Mouse (Mus musculus) embryonic facial prominence, embryonic 11.5 days (tissue): ENCODE measurements around the gene Grn. TPM values are rescaled to one million over a fixed set of nuclear protein-coding genes. Genes with fewer than 3 reads are reported as not detected.
"Not testable (repeated sequence)": the region's sequence is repeated elsewhere in the genome, so short reads cannot be mapped to it uniquely, and the experiment has no call there.

Source experiments
- ATAC-seq: fragments of 200-750 bp; cut with Nextera tagmentation; replicated peaks from 2 replicates; pipeline ENCODE4 v1.8.0; 2017; ENCODE audit warnings: low read depth; ENCODE audit not compliant: insufficient number of reproducible peaks, low FRiP score, low TSS enrichment
- DNase-seq: peaks from one replicate; pipeline ENCODE4 v3.0.0-alpha.2; 2015; ENCODE audit warnings: low spot score
- H3K27ac ChIP-seq: fragments of 300-500 bp; sonication (generic); replicated peaks from 2 replicates; pipeline ENCODE4 v1.5.1; 2014; ENCODE audit warnings: mild to moderate bottlenecking, low read depth, low read length, control low read depth
- H3K27me3 ChIP-seq: fragments of 300-500 bp; sonication (generic); 2 replicates; pipeline ENCODE4 v1.6.1; 2014; ENCODE audit warnings: mild to moderate bottlenecking, low read length, moderate library complexity, mixed read lengths; ENCODE audit not compliant: control insufficient read depth, insufficient read depth
- H3K36me3 ChIP-seq: fragments of 300-500 bp; sonication (generic); replicated peaks from 2 replicates; pipeline ENCODE4 v1.6.1; 2014; ENCODE audit warnings: low read depth, mild to moderate bottlenecking, low read length, moderate library complexity, mixed read lengths; ENCODE audit not compliant: control insufficient read depth, insufficient read depth
- H3K4me1 ChIP-seq: fragments of 300-500 bp; sonication (generic); 2 replicates; pipeline ENCODE4 v1.6.1; 2014; ENCODE audit warnings: low read length, mixed read lengths; ENCODE audit not compliant: control insufficient read depth, insufficient read depth
- H3K4me2 ChIP-seq: fragments of 300-500 bp; sonication (generic); 2 replicates; pipeline ENCODE4 v1.6.1; 2014; ENCODE audit warnings: low read depth, mild to moderate bottlenecking, control low read depth, low read length, moderate library complexity
- H3K4me3 ChIP-seq: fragments of 300-500 bp; sonication (generic); 2 replicates; pipeline ENCODE4 v1.5.1; 2014; ENCODE audit warnings: low read depth, low read length, control low read depth
- H3K9ac ChIP-seq: fragments of 300-500 bp; sonication (generic); replicated peaks from 2 replicates; pipeline ENCODE4 v1.6.1; 2014; ENCODE audit warnings: mild to moderate bottlenecking, control low read depth, low read length
- H3K9me3 ChIP-seq: fragments of 300-500 bp; sonication (generic); replicated peaks from 2 replicates; pipeline ENCODE4 v1.6.1; 2016; ENCODE audit warnings: mild to moderate bottlenecking, low read length, inconsistent platforms, mixed read lengths; ENCODE audit not compliant: control insufficient read depth
- WGBS: fragments of 180-500 bp; shearing (Covaris S2); extraction: QIAGEN DNeasy Blood & Tissue Kit; methylation state at CpG from one replicate; pipeline ENCODE4 v1.1.7; 2014; 5-methylcytosine and 5-hydroxymethylcytosine counted together
- polyA plus RNA-seq: library from polyadenylated mRNA; unstranded; fragments of >200 nt; fragmentation: Nextera tagmentation; extraction: Ambion mirVana; gene quantifications from 2 replicates; pipeline ENCODE4 v1.2.1, GENCODE M21; 2014

Grn gene
- polyA plus RNA-seq, 1 experiment from 2014 or later, result 38.8 TPM

DNA sequence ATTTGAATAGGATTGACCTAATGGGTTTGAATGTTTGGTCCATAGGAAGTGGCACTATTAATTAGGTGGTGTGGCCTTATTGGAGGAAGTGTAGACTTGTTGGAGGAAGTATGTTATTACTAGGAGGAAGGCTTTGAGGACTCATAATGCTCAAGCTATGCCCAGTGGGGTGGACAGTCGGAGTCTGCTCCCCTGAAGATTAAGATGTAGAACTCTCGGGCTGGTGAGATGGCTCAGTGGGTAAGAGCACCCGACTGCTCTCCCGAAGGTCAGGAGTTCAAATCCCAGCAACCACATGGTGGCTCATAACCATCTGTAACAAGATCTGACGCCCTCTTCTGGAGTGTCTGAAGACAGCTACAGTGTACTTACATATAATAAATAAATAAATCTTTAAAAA is 40.7 kb upstream of the Grn start:
- not testable (repeated sequence) for H3K27ac ChIP-seq, ATAC-seq, H3K27me3 ChIP-seq, H3K4me2 ChIP-seq, H3K4me3 ChIP-seq, H3K9ac ChIP-seq, H3K4me1 ChIP-seq, H3K36me3 ChIP-seq, DNase-seq, H3K9me3 ChIP-seq
- 94% methylated on average over 4 of the region's 5 CpGs for WGBS

GRCm38 (mm10) chr11:102392441-102393237 is 37.5 kb upstream of the Grn start:
- Histone ChIP-seq H3K36me3 (no peaks in the 10 kb centered on the region), H3K4me2 (peak overlapping the region; percentile 95), H3K27me3 (no peaks in the 10 kb centered on the region), H3K27ac (no peak overlapping the region; the same call in 1 of the 2 replicates), H3K4me1 (peaks cover 4% of the 10 kb centered on the region; the same call in 1 of the 2 replicates), H3K9ac (0 out of 2 replicates have a peak overlapping the region, but pooled peaks have one; percentile 13), H3K9me3 (no peaks in the 10 kb centered on the region), H3K4me3 (peak overlapping the region; percentile 46)
- 18% methylated on average over 15 of the region's 15 CpGs for WGBS
- ATAC-seq, result peak; percentile 45
- no peak for DNase-seq

- peak within 1 kb of the TSS; percentile 20; the same call in 1 of the 2 replicates for H3K27ac ChIP-seq
- peak within 1 kb of the TSS; percentile 46 for H3K4me3 ChIP-seq
- peak within 1 kb of the TSS; percentile 95 for H3K4me2 ChIP-seq
- WGBS, result 1% methylated on average over 31 of the region's 34 CpGs
- H3K36me3 ChIP-seq, result no peaks in the 10 kb centered on the region
- peak; percentile 95 for DNase-seq
- H3K9me3 ChIP-seq, result no peaks in the 10 kb centered on the region
- peak within 1 kb of the TSS; percentile 50 for H3K9ac ChIP-seq
- peaks cover 4% of the 10 kb centered on the region; the same call in 1 of the 2 replicates for H3K4me1 ChIP-seq
- H3K27me3 ChIP-seq, result peaks cover 5% of the 10 kb centered on the region; the same call in 1 of the 2 replicates
- ATAC-seq, result peak; percentile 77
These were observed 36.9 kb upstream of the Grn start, which contains the start of gene Rundc3a for GRCm38 (mm10) chr11:102393238-102393634. Gene Rundc3a, plus strand, starts transcription at chr11:102393403.

DNA sequence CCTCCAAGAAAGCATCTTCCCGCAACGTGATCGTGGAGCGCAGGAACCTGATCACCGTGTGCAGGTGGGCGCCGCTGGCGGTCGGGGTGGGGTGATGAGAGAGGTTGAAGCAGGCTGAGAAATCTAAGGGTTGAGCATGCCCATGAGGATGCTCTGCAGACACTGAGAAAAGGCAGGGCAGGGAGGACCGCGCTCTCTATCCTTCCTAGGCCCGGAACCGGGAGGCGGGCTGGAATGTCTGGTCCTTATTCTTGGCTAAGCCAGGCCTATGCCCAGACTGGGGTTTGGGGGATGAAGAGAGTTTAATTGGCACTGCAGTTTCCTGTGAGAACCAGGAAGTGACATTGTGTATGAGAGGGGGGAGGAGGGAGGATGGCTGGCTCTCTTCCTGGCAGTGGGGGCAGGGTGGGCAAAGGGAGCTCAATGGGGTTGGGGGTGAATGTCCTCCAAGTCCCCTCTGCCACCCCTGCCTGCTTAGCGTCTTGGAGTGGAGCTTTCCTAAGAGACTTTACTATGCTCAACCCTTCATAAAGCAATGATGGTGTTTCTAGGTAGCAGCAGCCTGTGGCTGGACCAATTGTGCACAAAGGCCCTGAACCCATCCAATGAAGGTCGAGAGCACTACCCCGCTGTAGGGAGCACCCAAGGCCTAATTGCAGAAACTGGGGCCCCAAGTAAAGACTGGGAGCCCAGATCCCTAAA is 36.2 kb upstream of the Grn start:
- H3K4me3 ChIP-seq, result peak overlapping the region; percentile 46
- ATAC-seq, result 0 out of 2 replicates have a peak, but pooled peaks have one; percentile 24
- no peaks in the 10 kb centered on the region for H3K36me3 ChIP-seq
- peaks cover 5% of the 10 kb centered on the region; the same call in 1 of the 2 replicates for H3K27me3 ChIP-seq
- WGBS, result 6% methylated on average over 17 of the region's 17 CpGs
- no peak for DNase-seq
- no peaks in the 10 kb centered on the region for H3K9me3 ChIP-seq
- H3K9ac ChIP-seq, result peak overlapping the region; percentile 50
- peaks cover 4% of the 10 kb centered on the region; the same call in 1 of the 2 replicates for H3K4me1 ChIP-seq
- 0 out of 2 replicates have a peak overlapping the region, but pooled peaks have one; percentile 20 for H3K27ac ChIP-seq
- H3K4me2 ChIP-seq, result peak overlapping the region; percentile 95

GRCm38 (mm10) chr11:102394421-102395124 is 35.5 kb upstream of the Grn start:
- no peak for DNase-seq
- no peaks in the 10 kb centered on the region for H3K36me3 ChIP-seq
- no peaks in the 10 kb centered on the region for H3K9me3 ChIP-seq
- H3K27me3 ChIP-seq, result peaks cover 11% of the 10 kb centered on the region
- WGBS, result 82% methylated on average over 9 of the region's 9 CpGs
- no peak overlapping the region for H3K27ac ChIP-seq
- no peak overlapping the region for H3K9ac ChIP-seq
- H3K4me3 ChIP-seq, result no peak overlapping the region
- H3K4me2 ChIP-seq, result peak overlapping the region; percentile 10; the same call in 1 of the 2 replicates
- no peak for ATAC-seq
- peaks cover 5% of the 10 kb centered on the region for H3K4me1 ChIP-seq

- Histone ChIP-seq H3K27me3 (peaks cover 17% of the 10 kb centered on the region), H3K4me1 (peaks cover 8% of the 10 kb centered on the region)
- 8% methylated on average over 5 of the region's 5 CpGs for WGBS
These were observed 34.9 kb upstream of the Grn start for GRCm38 (mm10) chr11:102395250-102395649.

DNA sequence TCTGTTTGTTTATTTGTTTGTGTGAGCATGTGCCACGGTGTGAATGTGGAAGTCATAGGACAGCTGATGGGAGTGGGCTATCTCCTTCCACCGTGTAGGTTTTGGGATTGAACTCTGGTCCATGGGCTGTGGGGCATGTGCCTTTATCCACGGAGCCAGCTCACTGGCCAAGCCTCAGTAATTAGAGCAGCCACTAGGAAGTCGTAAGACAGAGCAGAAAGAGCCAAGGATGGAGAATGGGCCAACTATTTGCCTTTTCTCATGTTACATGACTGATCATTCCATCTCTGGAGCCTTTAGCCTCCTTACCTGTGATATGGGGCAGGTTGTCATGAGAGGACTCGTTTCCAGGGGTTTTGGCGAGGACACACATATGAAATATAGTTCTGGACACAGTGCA is 33.9 kb upstream of the Grn start:
- WGBS, result 59% methylated on average over 6 of the region's 6 CpGs
- H3K9ac ChIP-seq, result no peak overlapping the region
- no peak overlapping the region for H3K4me2 ChIP-seq
- H3K9me3 ChIP-seq, result no peaks in the 10 kb centered on the region
- H3K36me3 ChIP-seq, result no peaks in the 10 kb centered on the region
- DNase-seq, result no peak
- peaks cover 21% of the 10 kb centered on the region for H3K27me3 ChIP-seq
- no peak overlapping the region for H3K27ac ChIP-seq
- no peak overlapping the region for H3K4me3 ChIP-seq
- peaks cover 8% of the 10 kb centered on the region for H3K4me1 ChIP-seq
- no peak for ATAC-seq

More at GRCm38 (mm10) chr11:102395250-102395649, 34.9 kb upstream of the Grn start:
- Histone ChIP-seq H3K9me3 (no peaks in the 10 kb centered on the region), H3K4me2 (peak overlapping the region; percentile 13; the same call in 1 of the 2 replicates), H3K9ac (no peak overlapping the region), H3K4me3 (no peak overlapping the region), H3K36me3 (no peaks in the 10 kb centered on the region), H3K27ac (no peak overlapping the region)
- no peak for ATAC-seq
- DNase-seq, result no peak
